Mouse (Mus musculus) adrenal gland, adult (tissue): ENCODE data around the gene Enkur.

ENCODE experiments used
- DNase-seq, 2 experiments: peaks; one replicate each; pipeline ENCODE4 v3.0.0; 2022 to 2023; ENCODE audit warnings: low spot score in 1 of 2; ENCODE audit not compliant: inconsistent age in 2 of 2

Gene Enkur

GRCm38 (mm10) chr2:21191232-21191631, 13.9 kb downstream of the Enkur start:
- DNase-seq = no peak

- DNase-seq = no peak
Measured at GRCm38 (mm10) chr2:21188610-21189009, 16.6 kb downstream of the Enkur start.

GRCm38 (mm10) chr2:21187576-21187975, 17.6 kb downstream of the Enkur start:
- peak; percentile 59 to 90 for DNase-seq

GRCm38 (mm10) chr2:21182811-21183210, 22.4 kb downstream of the Enkur start:
- DNase-seq = no peak

- no peak for DNase-seq
Measured at GRCm38 (mm10) chr2:21179136-21179535, 26.0 kb downstream of the Enkur start.

GRCm38 (mm10) chr2:21172797-21173196, 32.4 kb downstream of the Enkur start:
- DNase-seq = no peak

- DNase-seq = no peak
Measured at GRCm38 (mm10) chr2:21167916-21168315, 37.2 kb downstream of the Enkur start.

- DNase-seq = no peak
Measured at GRCm38 (mm10) chr2:21164296-21164695, 40.9 kb downstream of the Enkur start.

- no peak for DNase-seq
Measured at GRCm38 (mm10) chr2:21153469-21153868, 51.7 kb downstream of the Enkur start.

GRCm38 (mm10) chr2:21147169-21147568, 58.0 kb downstream of the Enkur start:
- DNase-seq = no peak

- peak; percentile 32 to 73 for DNase-seq
Measured at GRCm38 (mm10) chr2:21146486-21146885, 58.7 kb downstream of the Enkur start.

GRCm38 (mm10) chr2:21142616-21143015, 62.5 kb downstream of the Enkur start:
- DNase-seq = no peak

GRCm38 (mm10) chr2:21142204-21142580, 63.0 kb downstream of the Enkur start:
- peak; percentile 74 to 87 for DNase-seq

GRCm38 (mm10) chr2:21141520-21142203, 63.5 kb downstream of the Enkur start:
- peak; percentile 42 to 75 for DNase-seq

GRCm38 (mm10) chr2:21141189-21141519, 64.0 kb downstream of the Enkur start:
- no peak for DNase-seq
